Mouse (Mus musculus) T-helper 2 cell (primary cell): Measurements from ENCODE around the gene Crybg1.
"Not testable (repeated sequence)": the region's sequence is repeated elsewhere in the genome, so short reads cannot be mapped to it uniquely, and the experiment has no call there.

Source experiments
- in situ Hi-C: fragments of 300-600 bp; cut with MboI, MseI; formaldehyde crosslinking; loops from one replicate; pipeline ENCODE4 v1.15.1; 2025; ENCODE audit warnings: high pct_unique_total_duplicates

Crybg1 gene

GRCm38 (mm10) chr10:43973244-43973643 lies 175.4 kb downstream of the Crybg1 start:
- in situ Hi-C loops = no loop called here

- in situ Hi-C loops = no loop called here
Observed at GRCm38 (mm10) chr10:43964943-43965342, 183.7 kb downstream of the Crybg1 start.

DNA sequence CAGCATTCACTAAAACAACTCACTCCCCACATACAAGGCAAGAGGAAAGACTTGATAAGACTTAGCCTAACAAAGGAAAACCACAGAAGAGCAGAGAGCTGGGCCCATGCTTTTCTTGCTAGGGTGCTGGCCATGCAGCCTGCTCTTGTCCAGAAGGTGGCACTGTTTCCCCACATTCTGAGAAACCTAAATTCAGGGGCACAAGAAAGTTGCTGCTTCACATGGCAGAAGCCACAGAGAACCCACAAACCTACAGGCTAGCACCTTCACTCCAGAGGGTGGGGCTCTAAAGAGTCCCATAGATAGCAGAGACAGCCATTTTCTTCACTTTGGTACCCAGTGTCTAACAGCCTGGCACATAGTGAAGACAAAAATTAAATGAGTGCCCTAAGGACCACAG lies 194.7 kb downstream of the Crybg1 start:
- in situ Hi-C loops = loop anchor here (10.0 kb wide), 1 partner anchor 201 kb away; no protein-coding TSS in a partner anchor

DNA sequence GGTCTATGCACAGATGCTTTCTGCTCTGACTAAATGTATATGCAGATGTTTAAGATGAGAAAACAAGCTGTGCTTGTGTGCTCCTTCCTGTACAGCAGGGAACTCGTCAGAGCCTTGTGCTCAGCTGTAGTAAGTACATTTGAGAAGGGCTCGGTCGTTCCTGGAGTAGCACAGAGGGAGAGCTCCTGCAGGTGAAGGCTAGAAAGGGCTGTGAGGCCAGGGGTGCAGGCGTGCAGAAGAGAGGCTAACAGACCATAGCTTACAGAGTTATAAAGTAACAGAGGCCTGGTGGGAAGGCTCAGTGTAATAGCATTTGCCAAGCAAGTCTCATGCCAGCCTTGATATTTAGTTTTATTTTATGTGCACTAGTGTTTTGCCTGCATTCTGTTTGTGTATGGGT lies 203.2 kb downstream of the Crybg1 start:
- in situ Hi-C loops = no loop called here

- in situ Hi-C loops = no loop called here
Observed at GRCm38 (mm10) chr10:43943736-43944135, 204.9 kb downstream of the Crybg1 start.

DNA sequence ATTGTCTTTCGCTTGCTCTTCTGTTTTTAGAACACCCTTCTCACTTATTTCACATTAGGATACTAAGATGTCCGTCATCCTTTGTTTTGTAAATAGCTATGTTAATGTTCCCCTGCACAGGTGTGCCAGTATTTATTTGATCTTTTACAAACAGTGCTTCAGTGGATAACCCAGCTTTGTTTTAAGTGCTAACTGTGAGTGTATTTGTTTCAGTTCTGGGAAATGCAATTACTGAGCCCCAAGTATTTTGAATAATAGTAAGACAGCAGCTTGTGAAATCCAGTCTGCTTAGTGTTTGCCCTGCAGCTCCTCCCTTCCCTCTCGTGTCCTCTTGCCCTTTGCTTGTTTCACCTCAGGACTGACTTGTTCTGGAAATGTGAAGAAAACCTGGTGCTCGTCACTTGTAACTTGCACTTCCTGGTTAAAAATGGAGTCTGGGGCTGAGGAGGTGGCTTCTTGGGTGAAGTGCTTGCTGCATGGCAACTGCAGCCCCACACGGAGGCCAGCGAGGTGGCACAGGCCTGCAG lies 209.5 kb downstream of the Crybg1 start:
- in situ Hi-C loops = no loop called here

- in situ Hi-C loops = no loop called here
Observed at GRCm38 (mm10) chr10:43928596-43928995, 220.1 kb downstream of the Crybg1 start.

- in situ Hi-C loops = no loop called here
Observed at GRCm38 (mm10) chr10:43927736-43928135, 220.9 kb downstream of the Crybg1 start.

DNA sequence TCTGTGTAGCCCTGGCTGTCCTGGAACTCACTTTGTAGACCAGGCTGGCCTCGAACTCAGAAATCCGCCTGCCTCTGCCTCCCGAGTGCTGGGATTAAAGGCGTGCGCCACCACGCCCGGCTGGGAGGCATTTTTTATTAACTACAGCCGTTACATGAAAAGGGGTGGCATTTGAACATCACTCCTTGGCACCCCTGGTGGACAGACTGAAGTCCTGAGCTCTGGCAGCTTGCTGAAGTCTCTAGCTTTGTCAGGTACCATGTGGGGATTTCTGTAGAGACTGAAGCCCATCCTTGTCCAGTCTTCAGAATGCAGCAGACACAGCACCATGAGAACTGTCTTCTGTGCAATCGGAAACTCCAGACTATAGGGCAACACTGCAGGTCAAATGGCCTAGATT lies 222.9 kb downstream of the Crybg1 start:
- in situ Hi-C loops = not testable (repeated sequence)

DNA sequence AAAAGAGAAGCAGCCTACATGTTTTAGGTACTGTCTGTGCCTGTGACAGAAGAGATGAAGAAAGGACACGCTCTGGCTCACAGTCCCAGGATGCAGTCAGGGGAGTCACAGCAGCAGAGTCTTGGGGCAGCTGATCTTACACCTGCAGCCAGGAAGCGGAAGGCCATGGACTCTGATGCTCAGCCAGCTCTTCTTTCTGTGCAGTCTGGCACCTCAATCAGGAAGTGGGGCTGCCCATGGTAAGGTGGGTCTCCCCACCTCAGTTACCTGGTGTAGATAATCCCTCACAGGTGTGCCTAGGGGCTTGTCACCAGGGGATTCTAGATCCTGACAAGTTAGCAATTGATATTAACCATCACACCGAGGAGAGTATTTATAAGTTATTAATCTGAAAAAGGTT lies 225.6 kb downstream of the Crybg1 start:
- in situ Hi-C loops = no loop called here

GRCm38 (mm10) chr10:43918696-43919608 lies 229.7 kb downstream of the Crybg1 start:
- in situ Hi-C loops = loop anchor here (5.0 kb wide), 1 partner anchor 347 kb away; no protein-coding TSS in a partner anchor

GRCm38 (mm10) chr10:43916737-43917136 lies 231.9 kb downstream of the Crybg1 start:
- in situ Hi-C loops = loop anchor here (5.0 kb wide), 1 partner anchor 344 kb away; no protein-coding TSS in a partner anchor

- in situ Hi-C loops = loop anchor here (5.0 kb wide), 1 partner anchor 344 kb away; no protein-coding TSS in a partner anchor
Observed at GRCm38 (mm10) chr10:43916181-43916580, 232.5 kb downstream of the Crybg1 start.

DNA sequence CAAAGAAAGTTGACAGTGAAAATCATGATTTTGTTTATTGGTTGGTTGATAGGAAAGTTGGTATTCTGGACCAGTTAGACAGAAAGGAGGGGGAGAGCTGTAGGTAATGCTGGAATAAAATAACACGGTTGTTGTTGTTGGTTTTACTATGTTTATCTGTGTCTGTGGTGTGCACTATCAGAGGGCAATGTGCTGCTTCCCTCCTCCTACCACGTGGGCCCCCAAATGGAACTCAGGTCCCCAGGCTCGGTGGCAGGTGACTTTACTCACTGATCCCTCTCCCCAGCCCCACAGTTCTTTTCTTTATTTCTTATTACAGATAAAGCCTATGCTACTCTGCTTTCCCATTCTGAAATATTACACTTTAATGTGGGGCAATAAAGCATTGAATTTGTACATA lies 236.4 kb downstream of the Crybg1 start:
- in situ Hi-C loops = no loop called here

- in situ Hi-C loops = no loop called here
Observed at GRCm38 (mm10) chr10:43910873-43911142, 237.8 kb downstream of the Crybg1 start.

GRCm38 (mm10) chr10:43910032-43910872 lies 238.4 kb downstream of the Crybg1 start:
- in situ Hi-C loops = no loop called here

DNA sequence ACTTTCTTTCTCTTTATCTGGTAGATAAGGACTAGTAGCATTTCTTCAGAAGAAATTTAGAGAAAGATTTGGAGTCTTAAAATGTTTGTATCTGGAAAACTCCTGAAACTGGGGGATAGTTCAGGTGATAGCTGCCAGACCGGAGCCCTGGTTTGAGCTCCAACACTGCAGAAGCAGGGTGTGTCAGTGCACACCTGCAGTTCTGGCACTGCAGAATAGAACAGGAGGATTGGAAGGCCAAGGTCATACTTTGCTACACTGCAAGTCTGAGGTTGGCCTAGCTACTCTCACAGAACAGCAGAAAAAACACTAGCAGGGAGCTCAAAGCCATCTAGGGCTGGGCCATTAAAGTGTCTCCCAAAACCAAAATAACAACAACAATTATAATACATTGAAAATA lies 244.1 kb downstream of the Crybg1 start:
- in situ Hi-C loops = no loop called here

- in situ Hi-C loops = no loop called here
Observed at GRCm38 (mm10) chr10:43901578-43902194, 247.0 kb downstream of the Crybg1 start, which contains the start of the genes Qrsl1 and Rtn4ip1. Gene Qrsl1, minus strand, starts transcription at chr10:43901745. Gene Rtn4ip1, plus strand, starts transcription at chr10:43901807.

DNA sequence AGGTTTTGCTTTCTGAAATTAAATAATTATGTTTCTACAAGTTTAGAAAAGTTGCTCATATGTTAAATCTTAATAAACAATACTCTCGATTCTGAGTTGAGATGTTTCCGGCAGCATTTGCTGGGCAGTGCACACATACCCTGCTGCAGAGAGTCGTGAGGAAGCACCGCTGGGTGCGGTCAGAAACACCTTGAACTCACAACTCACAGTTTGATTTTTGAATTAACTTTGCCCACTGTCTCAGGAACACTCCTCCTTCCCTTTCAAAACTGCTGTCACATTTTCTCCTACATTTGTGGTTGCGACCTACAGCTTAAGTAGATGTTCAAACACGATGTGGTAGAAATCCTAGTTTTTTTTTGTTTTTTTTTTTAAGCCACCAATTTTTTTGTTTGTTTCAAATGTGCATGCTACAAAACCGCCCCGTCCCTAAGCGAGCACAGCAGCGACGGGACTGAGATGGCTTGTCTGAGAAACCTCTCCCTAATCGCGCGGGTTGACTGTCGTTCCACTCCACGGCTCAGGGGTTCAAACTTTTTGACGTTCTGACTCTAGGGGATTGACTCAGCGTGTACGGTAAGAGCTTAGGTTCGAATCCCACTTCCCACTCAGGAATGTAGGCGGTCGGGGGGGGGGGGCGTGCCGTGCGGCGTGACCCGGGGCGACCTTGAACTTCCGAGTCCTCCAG lies 247.6 kb downstream of the Crybg1 start:
- in situ Hi-C loops = no loop called here
